Mouse (Mus musculus) forebrain, embryonic 14.5 days (tissue): ENCODE data around the gene Wnt6. TPM values are rescaled to one million over a fixed set of nuclear protein-coding genes. Genes with fewer than 3 reads are reported as not detected.
A peak's percentile ranks its signal among the peaks of the same experiment; 100 is the strongest.

Experiments
- ATAC-seq: fragments of 200-750 bp; cut with Nextera tagmentation; 2 replicates; pipeline ENCODE4 v1.8.0; 2017; ENCODE audit warnings: mild to moderate bottlenecking, moderate library complexity
- DNase-seq: peaks from one replicate; pipeline ENCODE4 v3.0.0-alpha.2; 2015; ENCODE audit warnings: low spot score
- H3K27ac ChIP-seq: fragments of 300-500 bp; sonication (generic); 2 replicates; pipeline ENCODE4 v1.5.1; 2014; ENCODE audit warnings: low read depth, mild to moderate bottlenecking, control low read depth, low read length, moderate library complexity
- H3K27me3 ChIP-seq: fragments of 300-500 bp; sonication (generic); replicated peaks from 2 replicates; pipeline ENCODE4 v1.6.1; 2014; ENCODE audit warnings: low read length, control low read depth, mixed read lengths; ENCODE audit not compliant: control insufficient read depth, insufficient read depth
- H3K36me3 ChIP-seq: fragments of 300-500 bp; sonication (generic); 2 replicates; pipeline ENCODE4 v1.6.1; 2014; ENCODE audit warnings: low read length, control low read depth; ENCODE audit not compliant: control insufficient read depth, insufficient read depth
- H3K4me1 ChIP-seq: fragments of 300-500 bp; sonication (generic); 2 replicates; pipeline ENCODE4 v1.6.1; 2014; ENCODE audit warnings: antibody characterized with exemption, low read length, control low read depth; ENCODE audit not compliant: control insufficient read depth, insufficient read depth
- H3K4me2 ChIP-seq: fragments of 300-500 bp; sonication (generic); 2 replicates; pipeline ENCODE4 v1.6.1; 2014; ENCODE audit warnings: mild to moderate bottlenecking, control low read depth, low read length
- H3K4me3 ChIP-seq: fragments of 300-500 bp; sonication (generic); 2 replicates; pipeline ENCODE4 v1.5.1; 2014; ENCODE audit warnings: low read depth, low read length, control low read depth
- H3K9ac ChIP-seq: fragments of 300-500 bp; sonication (generic); 2 replicates; pipeline ENCODE4 v1.6.1; 2014; ENCODE audit warnings: mild to moderate bottlenecking, low read length, control low read depth, moderate library complexity
- H3K9me3 ChIP-seq: fragments of 300-500 bp; sonication (generic); replicated peaks from 2 replicates; pipeline ENCODE4 v1.6.1; 2016; ENCODE audit warnings: low read length, control low read depth, mixed read lengths; ENCODE audit not compliant: control insufficient read depth
- WGBS: fragments of 180-500 bp; shearing (Covaris S2); extraction: QIAGEN DNeasy Blood & Tissue Kit; methylation state at CpG from one replicate; pipeline ENCODE4 v1.1.7; 2014; 5-methylcytosine and 5-hydroxymethylcytosine counted together
- polyA plus RNA-seq: library from polyadenylated mRNA; unstranded; fragments of >200 nt; fragmentation: Nextera tagmentation; extraction: Ambion mirVana; gene quantifications from 2 replicates; pipeline ENCODE4 v1.2.1, GENCODE M21; 2014

Gene Wnt6
- polyA plus RNA-seq, 1 experiment from 2014 or later: 1.3 TPM

- no peaks in the 10 kb centered on the region for H3K9me3 ChIP-seq
- no peaks in the 10 kb centered on the region for H3K36me3 ChIP-seq
- H3K4me3 ChIP-seq: no peak within 1 kb of the TSS
- WGBS: 7% methylated on average over 30 of the region's 30 CpGs
- peak; percentile 53 for DNase-seq
- H3K27me3 ChIP-seq: peaks cover 13% of the 10 kb centered on the region; the same call in 1 of the 2 replicates
- H3K4me2 ChIP-seq: peak within 1 kb of the TSS; percentile 41
- H3K4me1 ChIP-seq: no peaks in the 10 kb centered on the region
- peak within 1 kb of the TSS; percentile 14; the same call in 1 of the 2 replicates for H3K9ac ChIP-seq
- 0 out of 2 replicates have a peak, but pooled peaks have one; percentile 37 for ATAC-seq
- no peak within 1 kb of the TSS for H3K27ac ChIP-seq
Measured at GRCm38 (mm10) chr1:74748643-74749271, 22.9 kb upstream of the Wnt6 start, which contains the start of gene Prkag3. TSS of gene Prkag3 (minus strand) at chr1:74749221.

GRCm38 (mm10) chr1:74749301-74749700, 22.4 kb upstream of the Wnt6 start:
- ATAC-seq: no peak
- H3K36me3 ChIP-seq: no peaks in the 10 kb centered on the region
- no peak overlapping the region for H3K9ac ChIP-seq
- no peak overlapping the region for H3K4me3 ChIP-seq
- 75% methylated on average over 7 of the region's 7 CpGs for WGBS
- H3K27me3 ChIP-seq: peaks cover 13% of the 10 kb centered on the region; the same call in 1 of the 2 replicates
- no peak overlapping the region for H3K27ac ChIP-seq
- no peak for DNase-seq
- no peaks in the 10 kb centered on the region for H3K9me3 ChIP-seq
- no peak overlapping the region for H3K4me2 ChIP-seq
- H3K4me1 ChIP-seq: no peaks in the 10 kb centered on the region

GRCm38 (mm10) chr1:74750683-74751082, 21.0 kb upstream of the Wnt6 start:
- no peaks in the 10 kb centered on the region for H3K4me1 ChIP-seq

GRCm38 (mm10) chr1:74752150-74752549, 19.5 kb upstream of the Wnt6 start:
- H3K9ac ChIP-seq: no peak overlapping the region
- H3K4me2 ChIP-seq: no peak overlapping the region
- H3K4me3 ChIP-seq: no peak overlapping the region
- 83% methylated on average over 8 of the region's 8 CpGs for WGBS
- no peaks in the 10 kb centered on the region for H3K4me1 ChIP-seq
- no peak for DNase-seq
- H3K9me3 ChIP-seq: no peaks in the 10 kb centered on the region
- H3K27ac ChIP-seq: no peak overlapping the region
- no peaks in the 10 kb centered on the region for H3K36me3 ChIP-seq
- ATAC-seq: no peak
- peaks cover 11% of the 10 kb centered on the region; the same call in 1 of the 2 replicates for H3K27me3 ChIP-seq

More at GRCm38 (mm10) chr1:74750683-74751082, 21.0 kb upstream of the Wnt6 start:
- no peaks in the 10 kb centered on the region for H3K9me3 ChIP-seq
- 65% methylated on average over 4 of the region's 4 CpGs for WGBS
- H3K27me3 ChIP-seq: peaks cover 13% of the 10 kb centered on the region; the same call in 1 of the 2 replicates
- peak; percentile 47 for DNase-seq
- no peak for ATAC-seq
- H3K36me3 ChIP-seq: no peaks in the 10 kb centered on the region
- no peak overlapping the region for H3K9ac ChIP-seq
- H3K4me3 ChIP-seq: no peak overlapping the region
- no peak overlapping the region for H3K27ac ChIP-seq
- H3K4me2 ChIP-seq: no peak overlapping the region

- H3K9me3 ChIP-seq: no peaks in the 10 kb centered on the region
- peaks cover 6% of the 10 kb centered on the region; the same call in 1 of the 2 replicates for H3K27me3 ChIP-seq
- 89% methylated on average over 3 of the region's 3 CpGs for WGBS
- H3K4me3 ChIP-seq: no peak overlapping the region
- H3K36me3 ChIP-seq: no peaks in the 10 kb centered on the region
- ATAC-seq (no peak), DNase-seq (no peak)
- no peaks in the 10 kb centered on the region for H3K4me1 ChIP-seq
- no peak overlapping the region for H3K27ac ChIP-seq
- no peak overlapping the region for H3K9ac ChIP-seq
- no peak overlapping the region for H3K4me2 ChIP-seq
Measured at GRCm38 (mm10) chr1:74752833-74753232, 18.9 kb upstream of the Wnt6 start.

GRCm38 (mm10) chr1:74753266-74753974, 18.3 kb upstream of the Wnt6 start:
- H3K4me2 ChIP-seq: no peak overlapping the region
- H3K9ac ChIP-seq: no peak overlapping the region
- H3K4me3 ChIP-seq: no peak overlapping the region
- no peak overlapping the region for H3K27ac ChIP-seq
- no peaks in the 10 kb centered on the region for H3K9me3 ChIP-seq
- H3K27me3 ChIP-seq: peaks cover 3% of the 10 kb centered on the region; the same call in 1 of the 2 replicates
- no peak for DNase-seq
- 88% methylated on average over 8 of the region's 8 CpGs for WGBS
- ATAC-seq: no peak
- no peaks in the 10 kb centered on the region for H3K4me1 ChIP-seq
- no peaks in the 10 kb centered on the region for H3K36me3 ChIP-seq

GRCm38 (mm10) chr1:74754175-74754785, 17.4 kb upstream of the Wnt6 start:
- no peaks in the 10 kb centered on the region for H3K9me3 ChIP-seq
- no peaks in the 10 kb centered on the region for H3K27me3 ChIP-seq
- no peak overlapping the region for H3K9ac ChIP-seq
- no peak for DNase-seq
- no peaks in the 10 kb centered on the region for H3K4me1 ChIP-seq
- H3K36me3 ChIP-seq: no peaks in the 10 kb centered on the region
- H3K4me2 ChIP-seq: no peak overlapping the region
- ATAC-seq: no peak
- H3K4me3 ChIP-seq: no peak overlapping the region
- 67% methylated on average over 5 of the region's 5 CpGs for WGBS
- no peak overlapping the region for H3K27ac ChIP-seq

- Histone ChIP-seq H3K9ac (no peak overlapping the region), H3K27me3 (0 out of 2 replicates have a peak, but pooled peaks cover 2% of the 10 kb centered on the region), H3K27ac (no peak overlapping the region), H3K9me3 (no peaks in the 10 kb centered on the region), H3K4me2 (no peak overlapping the region), H3K4me3 (no peak overlapping the region), H3K4me1 (no peaks in the 10 kb centered on the region), H3K36me3 (no peaks in the 10 kb centered on the region)
- DNase-seq: peak; percentile 61
- no peak for ATAC-seq
- WGBS: 34% methylated on average over 4 of the region's 4 CpGs
Measured at GRCm38 (mm10) chr1:74759773-74760172, 11.9 kb upstream of the Wnt6 start.
